Mouse (Mus musculus): Measurements from ENCODE around the gene Cyp26c1.

Gene Cyp26c1

DNA sequence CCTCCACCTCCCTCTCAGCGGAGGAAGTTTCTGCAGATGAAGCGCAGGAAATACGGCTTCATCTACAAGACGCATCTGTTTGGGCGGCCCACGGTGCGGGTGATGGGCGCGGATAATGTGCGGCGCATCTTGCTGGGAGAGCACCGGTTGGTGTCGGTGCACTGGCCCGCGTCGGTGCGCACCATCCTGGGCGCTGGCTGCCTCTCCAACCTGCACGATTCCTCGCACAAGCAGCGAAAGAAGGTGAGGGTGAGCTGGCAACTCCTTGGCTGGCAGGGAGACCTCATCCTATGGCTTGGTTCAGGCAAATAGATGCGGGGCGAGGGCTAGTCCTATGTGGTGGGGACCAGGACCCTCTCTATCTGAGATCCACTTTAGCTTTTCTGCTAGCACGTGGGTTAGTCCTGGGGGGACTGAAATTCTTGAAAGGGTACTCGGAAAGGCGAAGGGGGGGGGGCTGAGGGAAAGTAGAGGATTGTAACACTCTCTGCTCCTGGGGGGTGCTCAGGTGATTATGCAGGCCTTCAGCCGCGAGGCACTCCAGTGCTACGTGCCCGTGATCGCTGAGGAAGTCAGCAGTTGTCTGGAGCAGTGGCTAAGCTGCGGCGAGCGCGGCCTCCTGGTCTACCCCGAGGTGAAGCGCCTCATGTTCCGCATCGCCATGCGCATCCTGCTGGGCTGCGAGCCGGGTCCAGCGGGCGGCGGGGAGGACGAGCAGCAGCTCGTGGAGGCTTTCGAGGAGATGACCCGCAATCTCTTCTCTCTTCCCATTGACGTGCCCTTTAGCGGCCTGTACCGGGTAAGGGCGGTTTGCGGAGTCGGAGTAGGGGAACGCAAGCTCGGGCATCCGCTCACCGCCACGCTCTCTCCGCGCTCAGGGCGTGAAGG is 13.1 kb downstream of the Cyp26c1 start:
- in situ Hi-C loops (cut with MboI; ENCODE audit: low sequenced_read_pairs) = no loop called here

DNA sequence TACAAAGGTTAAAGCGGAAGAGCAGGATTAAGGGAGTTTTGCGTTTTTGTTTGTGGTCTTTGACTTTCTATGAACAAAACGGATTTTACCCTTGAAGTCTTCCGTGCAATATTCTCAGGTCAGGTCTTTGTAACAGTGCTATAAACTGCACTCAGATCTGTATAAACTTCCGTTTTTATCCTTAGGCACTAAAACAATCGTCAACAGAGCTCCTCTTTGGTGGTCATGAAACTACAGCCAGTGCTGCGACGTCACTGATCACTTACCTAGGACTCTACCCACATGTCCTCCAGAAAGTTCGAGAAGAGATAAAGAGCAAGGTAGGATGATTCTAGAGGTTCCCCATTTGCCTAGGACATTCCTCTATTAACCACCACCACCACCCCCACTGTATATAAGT is 14.3 kb downstream of the Cyp26c1 start:
- in situ Hi-C loops (cut with MboI; ENCODE audit: low sequenced_read_pairs) = loop anchor here (10.0 to 25.0 kb wide), 2 partner anchors 188 to 235 kb away; no protein-coding TSS in a partner anchor

DNA sequence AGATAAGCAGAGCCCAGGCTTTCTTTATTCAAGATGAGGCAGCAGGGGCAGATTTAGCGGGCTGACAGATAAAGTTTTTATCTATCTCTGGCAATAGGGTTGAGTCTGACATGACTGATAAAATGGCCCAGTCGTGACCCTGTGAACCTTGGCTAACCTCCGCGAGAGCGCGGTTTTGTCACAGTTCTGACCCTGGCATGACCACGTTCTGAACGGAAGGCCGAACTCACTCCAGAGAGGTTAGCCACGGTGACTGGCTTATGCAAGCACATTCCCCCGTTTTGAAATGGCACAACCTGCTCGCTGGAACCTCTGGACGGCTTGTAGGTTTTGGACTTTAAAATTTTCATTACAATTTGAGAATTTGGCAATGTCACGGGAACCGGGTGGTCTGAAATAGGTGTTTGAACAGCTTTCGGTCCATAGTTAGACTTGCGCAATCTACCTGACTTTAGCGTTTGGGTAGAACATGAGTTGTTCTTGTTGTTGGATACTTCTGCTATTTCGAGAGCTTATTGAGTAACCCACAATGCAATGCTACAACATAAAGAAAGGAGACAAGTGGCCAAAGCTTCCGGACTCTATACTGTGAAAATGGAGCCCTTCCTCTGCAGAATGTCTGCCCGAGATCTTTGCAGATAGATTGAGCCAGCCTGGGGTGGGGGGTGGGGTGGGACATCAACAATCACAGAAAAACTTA is 17.1 kb downstream of the Cyp26c1 start:
- in situ Hi-C loops (cut with MboI; ENCODE audit: low sequenced_read_pairs) = loop anchor here (10.0 to 25.0 kb wide), 2 partner anchors 185 to 232 kb away; no protein-coding TSS in a partner anchor

DNA sequence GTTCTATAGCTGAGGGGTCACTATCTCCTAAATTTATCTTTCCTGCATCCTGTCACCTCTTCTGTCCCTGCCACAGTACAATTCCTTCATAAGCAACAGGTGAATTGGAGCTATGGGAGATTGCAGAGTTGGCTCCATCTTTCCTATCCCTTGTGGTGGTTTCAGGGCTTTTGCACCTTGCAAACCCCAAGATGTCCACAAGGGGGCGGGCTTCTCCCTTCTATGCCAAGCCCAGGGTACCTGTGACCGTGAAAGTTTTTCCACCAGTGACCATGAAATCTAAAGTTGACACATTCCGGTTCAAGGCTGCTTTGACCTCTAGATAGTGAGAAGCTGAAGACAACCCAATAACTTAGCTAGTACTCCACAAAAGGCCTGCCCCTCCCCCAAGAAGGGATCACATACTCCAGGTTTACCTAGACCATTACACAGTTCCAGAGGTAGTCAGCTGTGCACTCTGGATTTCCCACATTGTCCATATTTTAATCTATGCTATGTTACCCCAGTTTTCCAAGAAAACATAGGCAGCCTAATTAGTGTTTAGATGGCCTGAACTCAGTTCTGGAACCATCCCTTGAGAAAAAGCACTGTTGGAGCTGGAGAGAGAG is 18.6 kb downstream of the Cyp26c1 start:
- in situ Hi-C loops (cut with MboI; ENCODE audit: low sequenced_read_pairs) = loop anchor here (10.0 to 25.0 kb wide), 2 partner anchors 183 to 231 kb away; no protein-coding TSS in a partner anchor

DNA sequence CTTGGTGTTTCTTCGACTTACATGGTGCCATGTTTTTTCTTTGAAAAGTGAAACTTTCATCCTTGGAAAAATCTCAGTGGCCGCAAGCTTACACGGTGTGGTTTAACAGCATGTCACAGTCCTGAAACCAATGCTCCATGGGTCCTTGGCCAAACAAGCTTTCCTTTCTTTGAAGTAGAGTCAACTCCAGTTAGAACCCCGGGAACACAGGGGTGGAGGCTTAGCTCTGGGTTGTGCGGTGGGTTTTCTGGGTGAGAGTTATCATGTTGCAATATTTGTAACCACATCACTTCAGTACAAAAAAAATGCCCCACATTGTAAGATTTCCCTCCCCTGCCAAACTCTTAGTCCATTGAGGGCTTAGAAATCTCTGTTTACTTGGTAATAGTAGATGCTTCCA is 20.3 kb downstream of the Cyp26c1 start:
- in situ Hi-C loops (cut with MboI; ENCODE audit: low sequenced_read_pairs) = loop anchor here (10.0 to 25.0 kb wide), 2 partner anchors 182 to 229 kb away; no protein-coding TSS in a partner anchor

DNA sequence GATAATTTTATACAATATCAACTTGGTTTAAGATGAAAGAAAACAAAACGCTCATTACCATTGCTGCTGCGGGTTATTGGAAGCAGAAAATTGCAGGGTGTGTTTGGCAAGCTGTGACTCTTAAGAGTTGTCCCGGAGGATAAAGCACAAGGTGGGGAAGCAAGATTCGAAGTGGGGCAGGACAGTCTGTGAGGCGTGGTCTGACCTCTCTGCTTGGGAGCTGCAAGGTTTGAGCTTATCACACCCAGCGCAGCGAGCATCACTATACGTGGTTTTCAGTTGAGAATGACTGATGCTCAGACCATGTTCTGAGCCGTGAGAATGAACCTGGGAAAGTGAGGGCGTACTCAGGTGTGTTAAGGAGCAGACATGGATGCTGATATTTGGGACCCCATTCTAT is 29.3 kb downstream of the Cyp26c1 start:
- in situ Hi-C loops (cut with MboI; ENCODE audit: low sequenced_read_pairs) = loop anchor here (25.0 kb wide), 1 partner anchor 173 kb away; no protein-coding TSS in a partner anchor

DNA sequence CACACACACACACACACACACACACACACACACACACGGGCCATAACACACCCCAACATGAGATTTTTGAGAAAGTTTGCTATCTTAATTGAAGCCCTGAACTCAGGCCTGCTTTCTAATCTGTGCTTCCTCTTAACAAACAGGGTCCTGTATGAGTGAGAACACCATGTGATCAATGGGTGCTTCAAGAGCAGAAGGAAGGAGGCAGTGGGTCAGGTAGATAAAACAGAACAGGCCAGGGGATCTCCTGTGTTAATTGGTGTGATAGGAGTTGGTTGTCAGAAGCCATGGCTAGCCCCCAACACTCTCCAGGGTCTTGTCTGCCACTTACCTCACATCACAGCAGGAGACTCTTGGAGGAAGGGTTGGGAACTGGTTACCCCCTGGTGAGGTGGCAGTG is 30.6 kb downstream of the Cyp26c1 start:
- in situ Hi-C loops (cut with MboI; ENCODE audit: low sequenced_read_pairs) = loop anchor here (25.0 kb wide), 1 partner anchor 171 kb away; no protein-coding TSS in a partner anchor

DNA sequence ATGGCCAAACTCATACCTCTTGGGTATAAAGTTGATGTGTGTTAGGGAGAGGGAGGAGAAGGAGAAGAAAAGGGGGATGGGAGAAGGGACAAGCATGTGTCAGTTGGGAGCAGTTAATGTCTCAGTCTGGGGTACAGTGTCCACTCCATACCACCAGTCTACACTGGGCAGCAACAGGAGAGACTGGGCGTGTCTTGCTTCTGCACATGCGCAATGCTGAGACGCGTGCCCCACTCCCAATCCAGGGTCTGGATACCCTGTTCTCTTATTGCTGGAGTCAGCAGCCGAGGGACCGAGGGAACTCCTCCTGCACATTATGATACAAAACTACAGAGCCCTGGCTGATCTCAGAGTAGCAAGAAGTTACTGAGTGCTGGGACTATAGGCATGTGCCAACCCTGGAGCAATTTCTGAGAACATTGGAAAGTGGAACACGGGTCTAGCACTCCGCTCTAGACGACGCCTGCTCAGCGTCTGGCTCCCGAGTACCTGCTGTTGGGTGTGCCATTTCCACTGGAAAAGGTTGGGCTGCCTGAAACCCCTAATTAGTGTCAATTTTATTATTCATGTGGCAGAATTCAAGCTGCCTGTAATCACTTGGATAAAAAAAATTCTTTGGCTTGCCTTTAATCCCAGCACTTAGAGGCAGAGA is 31.3 kb downstream of the Cyp26c1 start:
- in situ Hi-C loops (cut with MboI; ENCODE audit: low sequenced_read_pairs) = loop anchor here (25.0 kb wide), 1 partner anchor 171 kb away; no protein-coding TSS in a partner anchor

DNA sequence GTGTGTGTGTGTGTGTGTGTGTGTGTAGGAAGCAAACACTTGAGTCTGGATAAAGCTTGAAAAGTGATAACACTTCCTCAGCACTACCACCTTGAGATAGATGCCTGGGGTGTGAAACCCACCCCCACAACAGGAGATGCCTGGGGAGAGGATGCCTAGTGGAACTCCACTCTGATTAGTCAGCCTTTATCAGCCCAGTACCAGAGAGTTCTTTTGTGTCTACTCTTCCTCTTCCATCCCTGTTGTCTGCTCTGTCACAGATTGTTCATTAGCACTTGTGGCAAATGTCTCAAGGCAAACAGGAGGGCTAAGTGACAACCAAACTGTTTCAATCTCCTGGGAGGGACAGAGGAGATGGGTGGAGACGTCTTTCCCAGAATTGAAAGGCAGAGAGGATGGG is 33.8 kb downstream of the Cyp26c1 start:
- in situ Hi-C loops (cut with MboI; ENCODE audit: low sequenced_read_pairs) = loop anchor here (25.0 kb wide), 1 partner anchor 168 kb away; no protein-coding TSS in a partner anchor

DNA sequence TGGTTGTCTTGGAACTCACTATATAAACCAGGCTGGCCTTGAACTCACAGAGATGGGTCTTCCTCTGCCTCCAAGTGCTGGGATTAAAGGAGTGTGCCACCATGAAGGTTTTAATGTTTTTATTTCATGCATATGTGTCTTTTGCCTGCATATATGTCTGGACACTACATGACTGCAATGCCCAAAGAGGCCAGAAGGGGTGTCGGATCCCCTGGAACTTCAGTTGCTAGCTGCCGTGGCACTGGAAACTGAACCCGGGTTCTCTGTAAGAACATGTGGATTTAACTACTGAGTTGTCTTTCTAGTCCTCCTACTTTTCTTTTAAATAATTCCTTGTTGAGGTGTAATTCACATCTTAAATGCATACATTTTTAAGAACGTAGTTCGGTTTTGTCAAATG is 39.2 kb downstream of the Cyp26c1 start:
- in situ Hi-C loops (cut with MboI; ENCODE audit: low sequenced_read_pairs) = loop anchor here (25.0 kb wide), 1 partner anchor 163 kb away; no protein-coding TSS in a partner anchor

DNA sequence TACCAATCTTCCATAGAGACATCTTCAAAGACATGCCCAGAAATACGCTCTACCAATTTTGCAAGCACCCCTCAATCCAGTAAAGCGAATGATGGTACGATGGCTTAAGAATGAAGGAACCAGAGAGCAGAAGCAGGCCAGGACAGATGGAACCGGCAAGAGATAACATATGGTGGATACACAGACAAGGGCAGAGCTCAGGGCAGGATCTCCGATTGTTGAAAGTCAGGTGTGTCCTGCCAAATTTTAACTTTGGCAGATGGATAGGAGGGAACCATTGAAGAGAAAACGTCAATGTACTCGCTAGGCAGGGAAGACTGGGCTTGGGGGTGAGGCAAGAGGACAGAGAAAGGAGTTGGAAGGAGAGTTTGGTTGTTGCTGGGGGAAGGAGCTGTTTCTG is 41.2 kb downstream of the Cyp26c1 start:
- in situ Hi-C loops (cut with MboI; ENCODE audit: low sequenced_read_pairs) = no loop called here

DNA sequence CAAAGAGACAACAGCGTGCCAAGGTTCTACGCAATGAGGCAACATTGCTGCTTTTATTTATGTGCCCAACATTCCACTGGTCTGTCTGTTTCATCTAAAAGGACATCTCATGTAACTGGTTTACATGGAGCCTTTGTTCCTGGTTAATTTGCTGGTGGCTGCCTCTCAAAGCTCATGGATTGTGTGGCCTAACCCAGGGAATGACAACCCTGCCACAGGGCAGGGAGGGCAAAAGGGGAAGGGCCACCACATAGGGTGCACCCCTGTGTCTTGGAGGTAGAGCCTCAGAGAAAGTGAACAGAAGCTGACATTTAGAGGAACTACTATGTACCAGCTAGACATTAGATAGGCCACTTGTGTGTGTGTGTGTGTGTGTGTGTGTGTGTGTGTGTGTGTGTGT is 42.0 kb downstream of the Cyp26c1 start:
- in situ Hi-C loops (cut with MboI; ENCODE audit: low sequenced_read_pairs) = no loop called here

DNA sequence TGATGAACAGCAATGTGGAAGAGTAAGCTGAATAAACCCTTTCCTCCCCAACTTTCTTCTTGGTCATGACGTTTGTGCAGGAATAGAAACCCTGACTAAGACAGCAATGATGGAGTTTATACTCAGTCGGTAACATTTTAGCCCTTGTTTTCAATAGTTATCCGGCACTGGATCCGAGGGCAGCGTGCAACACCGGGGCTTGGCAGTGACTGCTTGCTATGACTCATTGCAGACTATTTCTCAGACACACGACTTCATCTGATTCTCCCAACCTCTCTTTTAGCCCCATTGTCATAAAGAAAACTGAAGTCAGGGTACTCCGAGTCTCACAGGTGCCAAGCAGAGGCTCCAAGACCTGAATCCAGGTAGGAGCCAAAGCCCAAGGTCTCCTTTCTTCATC is 50.0 kb downstream of the Cyp26c1 start:
- in situ Hi-C loops (cut with MboI; ENCODE audit: low sequenced_read_pairs) = no loop called here

DNA sequence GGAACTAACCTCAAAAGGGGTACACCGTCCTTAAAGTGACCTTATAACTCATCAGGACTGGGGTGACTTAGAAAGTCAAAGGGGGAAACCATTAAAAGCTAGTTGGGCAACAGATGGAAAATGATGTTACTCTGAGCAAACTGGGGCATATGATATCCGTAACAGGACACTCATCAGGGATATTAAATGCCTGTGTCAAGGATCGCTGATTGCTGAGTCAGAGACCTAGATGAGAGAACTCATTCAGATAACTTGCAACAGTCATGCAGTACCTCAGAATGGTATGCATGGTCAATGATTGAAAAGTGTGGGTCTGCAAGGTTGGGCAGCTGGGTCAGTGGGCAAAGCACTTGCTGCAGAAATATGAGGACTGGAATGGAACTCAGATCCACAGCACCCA is 53.2 kb downstream of the Cyp26c1 start:
- in situ Hi-C loops (cut with MboI; ENCODE audit: low sequenced_read_pairs) = no loop called here

DNA sequence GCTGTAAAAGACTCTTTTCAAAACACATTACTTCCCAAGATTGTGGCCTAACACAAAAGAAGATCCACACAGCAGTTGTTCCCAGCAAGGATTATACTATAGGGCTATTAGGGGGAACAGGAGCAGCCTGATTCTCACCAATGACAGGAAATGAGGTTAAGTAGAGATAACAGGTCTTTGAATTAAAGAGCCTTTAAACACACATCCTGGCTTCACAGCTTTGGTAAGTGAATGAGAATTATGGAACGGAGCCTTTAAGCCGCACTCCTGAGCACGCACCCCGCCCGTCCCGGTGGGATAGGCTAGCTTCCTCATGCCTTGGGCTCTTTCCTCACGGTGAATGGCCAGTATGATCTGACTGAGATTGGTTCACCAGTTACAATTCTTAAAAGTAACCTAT is 54.7 kb downstream of the Cyp26c1 start:
- in situ Hi-C loops (cut with MboI; ENCODE audit: low sequenced_read_pairs) = no loop called here
